Mouse (Mus musculus) cerebral cortex, adult 2 months (tissue): ENCODE measurements around the gene Mgat4e.

Source experiments
- WGBS: fragments of 180-500 bp; shearing (Covaris S2); methylation state at CpG from one replicate; pipeline ENCODE4 v1.1.7; 2018; 5-methylcytosine and 5-hydroxymethylcytosine counted together

The Mgat4e gene

DNA sequence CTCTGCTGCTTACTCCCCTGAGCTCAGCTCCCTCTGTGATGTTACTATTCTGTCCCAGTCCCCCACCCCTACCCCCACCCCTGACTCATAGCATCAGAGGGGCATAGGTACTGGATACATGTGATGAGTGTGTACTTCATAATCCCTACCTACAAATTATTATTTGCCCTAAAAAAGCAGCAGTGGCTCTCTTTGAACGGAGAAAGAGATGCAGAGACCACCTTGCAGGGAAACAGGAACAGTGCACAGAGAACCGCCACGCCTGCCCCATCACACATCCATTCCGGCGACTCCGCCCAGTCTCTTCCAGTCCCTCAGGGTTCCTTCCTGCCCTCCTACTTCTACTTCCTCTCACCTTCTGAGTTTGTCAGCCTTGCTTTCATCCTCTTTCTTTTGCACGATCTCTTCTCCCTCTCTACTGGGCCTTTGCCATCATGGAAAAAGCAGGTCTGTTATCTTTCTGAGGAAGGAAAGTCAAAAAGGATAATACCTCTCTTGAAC is at the start of gene Mgat4e:
Mgat4e (minus strand) TSS at position 51 of the 501 bp plus-strand sequence.
- 67% methylated on average over 7 of the region's 7 CpGs for WGBS

DNA sequence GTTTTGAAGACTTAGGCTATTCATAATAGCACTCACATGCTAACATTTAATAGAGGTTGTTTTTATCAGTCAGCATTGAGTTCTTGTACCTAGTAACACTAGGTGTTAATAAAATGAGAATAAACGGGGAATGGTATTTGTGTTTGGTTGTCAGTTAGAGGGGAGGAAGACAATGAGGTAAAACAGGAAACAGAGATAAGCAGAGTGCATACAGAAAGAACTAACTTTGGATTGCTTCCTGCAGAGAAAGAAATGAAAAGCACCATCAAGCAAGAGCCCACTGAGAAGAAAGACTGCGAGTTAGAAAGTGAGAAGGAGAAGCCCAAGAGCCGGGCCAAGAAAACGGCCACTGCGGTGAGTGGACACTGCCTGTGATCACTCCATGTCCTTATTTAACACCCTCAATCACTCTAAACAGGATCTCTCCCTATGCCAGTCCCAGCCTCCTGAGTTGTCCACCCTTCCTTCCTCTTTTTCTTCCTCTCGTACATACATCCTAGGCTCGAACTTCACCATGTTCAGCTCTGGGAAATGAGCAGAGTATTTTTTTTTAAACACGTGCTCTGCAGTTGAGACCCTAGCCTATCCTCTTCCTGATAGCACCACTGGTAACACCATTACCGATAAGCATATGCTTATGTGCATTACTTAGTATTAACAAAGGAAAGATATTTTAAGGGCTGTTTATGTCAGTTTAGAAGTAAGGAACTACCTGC is 48.0 kb upstream of the Mgat4e start:
- WGBS = 84% methylated on average over 9 of the region's 9 CpGs

DNA sequence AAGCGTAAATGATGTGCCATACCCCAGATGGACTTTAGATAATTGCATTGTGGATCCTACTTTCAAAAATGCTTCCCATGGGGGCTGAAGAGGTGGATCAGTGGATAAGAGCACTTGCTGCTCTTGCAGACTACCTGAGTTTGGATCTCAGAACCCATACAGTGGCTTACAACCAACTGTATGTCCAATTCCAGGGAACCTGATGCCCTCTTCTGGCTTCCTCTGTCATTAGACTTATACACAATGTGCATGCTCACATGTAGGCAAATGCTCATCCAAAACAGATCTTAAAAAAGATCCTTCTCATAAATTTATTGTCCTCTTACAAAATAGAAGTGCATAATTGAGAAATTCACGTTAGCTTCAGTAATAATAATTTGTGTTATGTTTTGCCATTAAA is 42.3 kb upstream of the Mgat4e start:
- 82% methylated on average over 2 of the region's 2 CpGs for WGBS

- WGBS = 71% methylated on average over 3 of the region's 3 CpGs
Observed at GRCm38 (mm10) chr1:134583560-134583959, 34.1 kb upstream of the Mgat4e start.

GRCm38 (mm10) chr1:134580796-134581195 is 31.3 kb upstream of the Mgat4e start:
- 92% methylated on average over 2 of the region's 2 CpGs for WGBS

- WGBS = 69% methylated on average over 6 of the region's 6 CpGs
Observed at GRCm38 (mm10) chr1:134577384-134578120, 28.1 kb upstream of the Mgat4e start.

GRCm38 (mm10) chr1:134573932-134574315 is 24.4 kb upstream of the Mgat4e start:
- WGBS = 62% methylated on average over 5 of the region's 5 CpGs

- 81% methylated on average over 1 of the region's 1 CpGs for WGBS
Observed at GRCm38 (mm10) chr1:134573300-134573931, 23.9 kb upstream of the Mgat4e start.

DNA sequence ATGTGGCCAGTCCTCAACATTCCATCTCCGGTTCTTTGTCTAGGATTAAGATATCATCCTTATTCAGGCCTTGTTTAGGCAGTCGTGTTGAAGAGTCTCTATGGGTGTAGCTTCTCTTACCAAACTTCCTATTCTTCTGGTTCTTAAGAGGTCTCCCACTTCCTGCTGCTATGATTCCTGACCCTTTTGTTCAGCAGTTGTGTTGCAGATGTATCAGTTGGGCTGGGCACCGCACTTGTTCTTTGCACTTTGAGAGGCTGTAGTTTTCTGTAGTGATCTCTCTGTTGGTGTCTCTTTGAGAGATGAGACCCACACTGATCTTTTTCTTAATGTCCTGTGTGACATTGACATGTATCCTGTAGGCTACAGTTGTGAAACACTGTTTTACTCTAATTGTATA is 21.1 kb upstream of the Mgat4e start:
- WGBS = 63% methylated on average over 3 of the region's 3 CpGs

GRCm38 (mm10) chr1:134570171-134570570 is 20.7 kb upstream of the Mgat4e start:
- 93% methylated on average over 9 of the region's 9 CpGs for WGBS

DNA sequence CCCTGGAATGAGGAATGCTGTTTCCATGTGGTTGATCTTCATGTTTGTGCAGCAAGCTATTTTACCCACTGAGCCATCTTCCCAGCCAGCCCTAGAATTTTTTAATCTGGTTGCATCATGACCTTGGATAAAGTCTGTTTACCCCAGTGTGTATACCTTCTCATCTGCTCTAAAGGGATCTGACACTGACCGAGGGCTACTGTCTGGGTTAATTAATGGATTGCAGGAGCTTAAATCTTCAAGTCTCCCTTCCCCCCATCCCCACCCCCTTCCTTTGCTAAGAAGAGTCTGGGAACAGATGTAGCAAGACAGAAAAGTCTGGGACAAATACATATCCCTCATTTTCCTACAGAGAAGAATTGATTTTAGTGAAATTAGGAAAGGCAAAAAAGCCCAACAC is 18.0 kb upstream of the Mgat4e start:
- 64% methylated on average over 1 of the region's 1 CpGs for WGBS

- 77% methylated on average over 3 of the region's 3 CpGs for WGBS
Observed at GRCm38 (mm10) chr1:134563726-134564125, 14.2 kb upstream of the Mgat4e start.

- 11% methylated on average over 7 of the region's 7 CpGs for WGBS
Observed at GRCm38 (mm10) chr1:134561770-134562143, 12.3 kb upstream of the Mgat4e start.

DNA sequence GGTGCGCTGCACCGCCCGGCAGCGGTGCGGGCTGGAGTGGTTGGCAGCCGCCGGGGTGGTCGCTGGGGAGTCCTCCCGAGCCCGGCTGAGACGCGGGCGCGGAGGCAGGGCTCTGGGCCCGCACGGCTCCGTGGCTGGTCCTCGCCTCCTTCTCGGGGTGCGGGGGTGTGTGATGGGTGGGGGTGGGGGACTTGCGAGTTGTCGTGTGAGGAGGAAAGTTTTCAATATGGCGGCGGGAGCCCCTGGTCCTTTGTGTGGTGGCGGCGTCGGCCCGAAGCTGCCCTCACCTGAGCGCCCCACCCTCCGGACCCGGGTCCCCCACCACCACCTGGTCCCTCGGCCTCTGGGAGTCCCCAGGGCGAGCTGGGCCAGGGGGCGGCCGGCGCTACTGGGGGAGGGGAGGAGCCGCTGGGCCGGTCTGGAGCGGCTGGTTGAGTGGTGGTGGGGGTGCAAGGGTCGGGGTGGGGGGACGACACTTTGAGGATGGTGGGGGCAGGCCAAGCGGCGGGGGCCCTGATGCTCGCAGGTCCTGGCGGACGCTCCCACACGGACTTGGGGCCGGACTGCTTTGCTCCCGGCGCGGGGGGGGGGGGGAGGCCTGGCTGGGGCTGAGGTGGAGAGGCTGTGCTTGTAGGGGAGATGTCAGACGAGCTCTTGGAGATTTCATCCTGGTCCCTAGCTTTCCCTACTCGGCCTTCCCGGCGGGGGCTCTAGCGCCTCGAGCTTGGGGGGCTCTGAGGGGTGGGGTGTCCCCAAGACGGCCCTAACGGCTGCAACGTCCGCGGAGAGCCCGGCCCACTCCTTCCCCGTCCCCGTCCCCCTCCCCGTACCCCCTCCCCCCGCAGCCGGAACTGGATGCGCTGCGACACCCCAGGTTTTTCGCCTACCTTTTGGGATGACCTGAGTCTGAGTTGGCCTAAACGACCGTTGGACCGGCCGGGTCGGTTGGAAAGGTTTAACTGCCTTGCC is 11.6 kb upstream of the Mgat4e start:
- 2% methylated on average over 70 of the region's 76 CpGs for WGBS

- under 1% methylated on average over 50 of the region's 50 CpGs for WGBS
Observed at GRCm38 (mm10) chr1:134560396-134560795, 10.9 kb upstream of the Mgat4e start.

- under 1% methylated on average over 34 of the region's 34 CpGs for WGBS
Observed at GRCm38 (mm10) chr1:134559976-134560375, 10.5 kb upstream of the Mgat4e start, which contains the start of gene Kdm5b. Gene Kdm5b (plus strand): TSS chr1:134560171.

DNA sequence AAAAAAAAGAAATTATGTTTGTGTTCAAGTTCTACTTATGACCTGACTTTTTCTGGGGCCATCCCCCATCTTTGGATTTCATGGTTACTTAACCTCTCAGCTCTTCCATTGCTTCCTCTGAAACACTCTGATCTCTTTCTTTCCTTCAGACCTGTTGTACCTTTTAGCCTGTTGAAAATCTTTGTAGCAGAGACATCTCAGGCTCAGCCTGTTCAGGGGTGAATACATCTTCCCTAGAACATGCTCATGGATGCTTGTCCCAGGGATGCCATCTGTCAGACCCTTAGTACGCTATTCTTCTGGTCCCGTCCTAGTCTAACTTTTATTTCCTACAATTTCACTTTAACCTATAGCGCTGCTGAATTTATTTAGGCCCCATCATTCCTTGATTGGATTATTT is 9.7 kb upstream of the Mgat4e start:
- 78% methylated on average over 3 of the region's 3 CpGs for WGBS

GRCm38 (mm10) chr1:134558511-134558910 is 9.0 kb upstream of the Mgat4e start:
- 73% methylated on average over 5 of the region's 5 CpGs for WGBS

DNA sequence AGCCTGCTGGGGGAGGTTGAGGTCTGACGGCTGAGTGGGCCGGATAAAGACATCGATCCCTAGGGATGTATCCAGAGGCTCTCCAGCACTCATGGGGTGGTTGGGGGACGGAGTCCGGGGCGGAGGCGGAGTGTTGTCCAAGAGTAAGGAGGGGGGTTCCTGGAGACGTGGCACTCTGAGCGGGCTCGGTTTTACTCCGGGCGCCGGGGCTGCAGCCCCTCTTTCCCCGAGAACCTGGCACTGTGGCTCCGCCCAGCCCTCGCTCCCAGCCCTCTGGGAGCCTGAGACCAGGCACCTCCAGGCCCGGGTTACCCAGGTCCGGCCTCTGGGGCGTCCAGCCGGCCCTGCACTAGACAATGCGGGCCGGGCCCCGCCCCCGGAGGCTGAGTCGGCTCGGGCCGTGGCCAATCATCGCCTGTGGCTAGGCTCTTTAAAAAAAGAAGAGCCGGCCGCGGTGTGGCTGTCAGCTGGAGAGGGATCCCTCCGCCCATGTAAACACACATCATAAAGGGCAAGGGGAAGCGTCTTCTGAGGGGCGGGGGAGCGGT is 7.3 kb upstream of the Mgat4e start:
- WGBS = under 1% methylated on average over 35 of the region's 35 CpGs

- 1% methylated on average over 44 of the region's 46 CpGs for WGBS
Observed at GRCm38 (mm10) chr1:134555871-134556670, 6.6 kb upstream of the Mgat4e start.
